Mouse (Mus musculus): ENCODE data around the gene Stub1. TPM values are rescaled to one million over a fixed set of nuclear protein-coding genes. Genes with fewer than 3 reads are reported as not detected.

The Stub1 gene
- polyA plus RNA-seq, 1 experiment from 2014 or later, result 338 TPM

GRCm38 (mm10) chr17:25835301-25835700 is 2.1 kb upstream of the Stub1 start:
- peaks cover 59% of the 10 kb centered on the region for H3K4me1 ChIP-seq
- no peaks in the 10 kb centered on the region for H3K27me3 ChIP-seq
- ATAC-seq (ENCODE audit: insufficient number of reproducible peaks, insufficient read depth, low FRiP score, low TSS enrichment), result no peak
- H3K27ac ChIP-seq, result no peak overlapping the region
- WGBS, result 96% methylated on average over 7 of the region's 7 CpGs
- H3K36me3 ChIP-seq, result peaks cover 50% of the 10 kb centered on the region
- H3K4me3 ChIP-seq, result no peak overlapping the region
- H3K9ac ChIP-seq, result no peak overlapping the region
- H3K4me2 ChIP-seq (replicated peaks), result 0 out of 2 replicates have a peak overlapping the region, but pooled peaks have one; percentile 79
- H3K9me3 ChIP-seq, result no peaks in the 10 kb centered on the region

GRCm38 (mm10) chr17:25834595-25835222 is 1.5 kb upstream of the Stub1 start:
- 92% methylated on average over 12 of the region's 12 CpGs for whole genome bisulfite sequencing
- Histone ChIP-seq H3K36me3 (peaks cover 49% of the 10 kb centered on the region), H3K4me3 (peak overlapping the region; percentile 69), H3K27me3 (no peaks in the 10 kb centered on the region), H3K9ac (peak overlapping the region; percentile 87), H3K4me2 (replicated peaks) (peak overlapping the region; percentile 79), H3K27ac (no peak overlapping the region), H3K4me1 (peaks cover 65% of the 10 kb centered on the region), H3K9me3 (no peaks in the 10 kb centered on the region)
- ATAC-seq (ENCODE audit: insufficient number of reproducible peaks, insufficient read depth, low FRiP score, low TSS enrichment), result no peak

- H3K9me3 ChIP-seq, result no peaks in the 10 kb centered on the region
- no peak for ATAC-seq (ENCODE audit: insufficient number of reproducible peaks, insufficient read depth, low FRiP score, low TSS enrichment)
- peak overlapping the region; percentile 69 for H3K4me3 ChIP-seq
- H3K4me1 ChIP-seq, result peaks cover 69% of the 10 kb centered on the region
- 39% methylated on average over 6 of the region's 6 CpGs for WGBS
- H3K27ac ChIP-seq, result peak overlapping the region; percentile 89
- H3K36me3 ChIP-seq, result peaks cover 42% of the 10 kb centered on the region
- peak overlapping the region; percentile 87 for H3K9ac ChIP-seq
- no peaks in the 10 kb centered on the region for H3K27me3 ChIP-seq
- peak overlapping the region; percentile 79 for H3K4me2 ChIP-seq (replicated peaks)
Observed at GRCm38 (mm10) chr17:25833961-25834594, 874 bp upstream of the Stub1 start.

GRCm38 (mm10) chr17:25832436-25833290 is 541 bp downstream of the Stub1 start:
- Histone ChIP-seq H3K4me3 (peak overlapping the region; percentile 69), H3K9me3 (no peaks in the 10 kb centered on the region), H3K27me3 (no peaks in the 10 kb centered on the region), H3K27ac (peak overlapping the region; percentile 89), H3K9ac (peak overlapping the region; percentile 87), H3K4me2 (replicated peaks) (peak overlapping the region; percentile 79), H3K36me3 (peaks cover 38% of the 10 kb centered on the region), H3K4me1 (peaks cover 76% of the 10 kb centered on the region)
- ATAC-seq (ENCODE audit: insufficient number of reproducible peaks, insufficient read depth, low FRiP score, low TSS enrichment), result peak; percentile 82
- WGBS, result under 1% methylated on average over 77 of the region's 77 CpGs

GRCm38 (mm10) chr17:25831451-25832281 is 1.5 kb downstream of the Stub1 start:
- peak overlapping the region; percentile 69 for H3K4me3 ChIP-seq
- peaks cover 68% of the 10 kb centered on the region for H3K4me1 ChIP-seq
- no peaks in the 10 kb centered on the region for H3K9me3 ChIP-seq
- H3K4me2 ChIP-seq (replicated peaks), result peak overlapping the region; percentile 79
- peak overlapping the region; percentile 89 for H3K27ac ChIP-seq
- peak overlapping the region; percentile 87 for H3K9ac ChIP-seq
- H3K27me3 ChIP-seq, result no peaks in the 10 kb centered on the region
- no peak for ATAC-seq (ENCODE audit: insufficient number of reproducible peaks, insufficient read depth, low FRiP score, low TSS enrichment)
- 62% methylated on average over 21 of the region's 21 CpGs for WGBS
- peaks cover 46% of the 10 kb centered on the region for H3K36me3 ChIP-seq

GRCm38 (mm10) chr17:25830806-25831431 is 2.3 kb downstream of the Stub1 start:
- Histone ChIP-seq H3K4me3 (peak overlapping the region; percentile 69), H3K4me1 (peaks cover 60% of the 10 kb centered on the region), H3K27ac (0 out of 2 replicates have a peak overlapping the region, but pooled peaks have one; percentile 18), H3K9ac (peak overlapping the region; percentile 17; the same call in 1 of the 2 replicates), H3K36me3 (peaks cover 53% of the 10 kb centered on the region), H3K4me2 (replicated peaks) (peak overlapping the region; percentile 79), H3K9me3 (no peaks in the 10 kb centered on the region), H3K27me3 (no peaks in the 10 kb centered on the region)
- 82% methylated on average over 14 of the region's 14 CpGs for whole genome bisulfite sequencing
- no peak for ATAC-seq (ENCODE audit: insufficient number of reproducible peaks, insufficient read depth, low FRiP score, low TSS enrichment)

GRCm38 (mm10) chr17:25830200-25830753 is 2.9 kb downstream of the Stub1 start:
- H3K27ac ChIP-seq, result 0 out of 2 replicates have a peak overlapping the region, but pooled peaks have one; percentile 89
- H3K9me3 ChIP-seq, result no peaks in the 10 kb centered on the region
- 95% methylated on average over 4 of the region's 4 CpGs for WGBS
- H3K4me2 ChIP-seq (replicated peaks), result peak overlapping the region; percentile 88
- ATAC-seq (ENCODE audit: insufficient number of reproducible peaks, insufficient read depth, low FRiP score, low TSS enrichment), result no peak
- no peaks in the 10 kb centered on the region for H3K27me3 ChIP-seq
- H3K36me3 ChIP-seq, result peaks cover 51% of the 10 kb centered on the region
- peaks cover 58% of the 10 kb centered on the region for H3K4me1 ChIP-seq
- H3K9ac ChIP-seq, result peak overlapping the region; percentile 17; the same call in 1 of the 2 replicates
- H3K4me3 ChIP-seq, result peak overlapping the region; percentile 56

GRCm38 (mm10) chr17:25829558-25830017 is 3.6 kb downstream of the Stub1 start:
- 38% methylated on average over 8 of the region's 8 CpGs for WGBS
- Histone ChIP-seq H3K27ac (peak overlapping the region; percentile 89), H3K4me1 (peaks cover 58% of the 10 kb centered on the region), H3K4me2 (replicated peaks) (peak overlapping the region; percentile 88), H3K9ac (peak overlapping the region; percentile 65), H3K4me3 (peak overlapping the region; percentile 56), H3K36me3 (peaks cover 49% of the 10 kb centered on the region), H3K9me3 (no peaks in the 10 kb centered on the region), H3K27me3 (no peaks in the 10 kb centered on the region)
- ATAC-seq (ENCODE audit: insufficient number of reproducible peaks, insufficient read depth, low FRiP score, low TSS enrichment), result no peak

GRCm38 (mm10) chr17:25828712-25829557 is 4.3 kb downstream of the Stub1 start, which contains the start of gene Jmjd8:
Gene Jmjd8 (plus strand): TSS chr17:25828867.
- no peaks in the 10 kb centered on the region for H3K27me3 ChIP-seq
- H3K36me3 ChIP-seq, result peaks cover 49% of the 10 kb centered on the region
- peak within 1 kb of the TSS; percentile 89 for H3K27ac ChIP-seq
- peak within 1 kb of the TSS; percentile 56 for H3K4me3 ChIP-seq
- ATAC-seq (ENCODE audit: insufficient number of reproducible peaks, insufficient read depth, low FRiP score, low TSS enrichment), result 0 out of 2 replicates have a peak, but pooled peaks have one; percentile 13
- peak within 1 kb of the TSS; percentile 88 for H3K4me2 ChIP-seq (replicated peaks)
- WGBS, result under 1% methylated on average over 32 of the region's 32 CpGs
- H3K9ac ChIP-seq, result peak within 1 kb of the TSS; percentile 65
- H3K9me3 ChIP-seq, result no peaks in the 10 kb centered on the region
- H3K4me1 ChIP-seq, result peaks cover 58% of the 10 kb centered on the region
